Mouse (Mus musculus): ENCODE results near the gene Ubap2. TPM values are rescaled to one million over a fixed set of nuclear protein-coding genes. Genes with fewer than 3 reads are reported as not detected.

Gene Ubap2
- total RNA-seq, 2 experiments from 2014 or later = 127 to 136 TPM

DNA sequence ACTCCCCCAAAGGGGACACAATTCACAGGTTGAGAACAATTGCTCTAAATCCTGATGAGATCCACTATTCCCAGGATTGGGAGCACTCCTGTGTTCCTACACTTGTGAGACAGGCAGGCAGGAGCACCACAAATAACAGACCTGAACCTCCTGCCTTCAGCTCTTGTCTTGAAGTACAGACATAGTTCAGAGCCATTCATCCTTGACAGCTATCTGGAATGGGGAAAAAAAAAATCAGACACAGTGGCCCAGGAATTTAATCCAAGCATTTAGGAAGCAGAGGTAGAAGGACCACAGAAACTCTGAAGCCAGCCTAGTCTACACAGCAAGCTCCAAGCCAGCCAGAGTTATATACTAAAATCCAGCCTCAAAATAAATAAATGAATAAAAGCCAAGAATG, 6.8 kb downstream of the Ubap2 start:
- no peak for DNase-seq (ENCODE audit: low spot score in 2 of 2)

- DNase-seq (ENCODE audit: low spot score in 2 of 2) = no peak
Measured at GRCm38 (mm10) chr4:41266350-41266749, 8.6 kb downstream of the Ubap2 start.

GRCm38 (mm10) chr4:41260691-41261090, 14.3 kb downstream of the Ubap2 start:
- no peak for DNase-seq (ENCODE audit: low spot score in 2 of 2)

GRCm38 (mm10) chr4:41259019-41259418, 15.9 kb downstream of the Ubap2 start:
- no peak for DNase-seq (ENCODE audit: low spot score in 2 of 2)

DNA sequence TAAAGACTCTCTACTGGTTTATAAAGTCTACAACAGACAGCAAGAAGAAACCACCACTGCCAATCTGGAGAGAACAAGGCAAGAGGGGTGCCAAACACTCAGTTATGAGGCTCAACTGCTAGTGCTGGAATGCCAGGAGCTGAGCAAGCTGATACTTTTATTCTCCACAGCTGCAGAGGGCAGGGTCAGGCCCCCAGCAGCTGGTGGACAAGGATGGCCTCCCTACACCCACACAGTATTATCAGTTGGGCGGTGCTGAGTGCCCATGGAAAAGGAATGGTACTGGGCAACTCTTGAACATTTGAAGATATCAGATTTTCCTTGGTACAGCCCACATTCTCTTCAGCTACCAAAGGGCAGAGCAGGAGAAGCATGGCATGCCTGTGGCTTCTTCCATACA, 17.2 kb downstream of the Ubap2 start:
- DNase-seq (ENCODE audit: low spot score in 2 of 2) = peak in 1 of 2 experiments; percentile 37

- no peak for DNase-seq (ENCODE audit: low spot score in 2 of 2)
Measured at GRCm38 (mm10) chr4:41255564-41256210, 19.3 kb downstream of the Ubap2 start.

GRCm38 (mm10) chr4:41253756-41254155, 21.2 kb downstream of the Ubap2 start:
- DNase-seq (ENCODE audit: low spot score in 2 of 2) = no peak

GRCm38 (mm10) chr4:41245408-41245807, 29.5 kb downstream of the Ubap2 start:
- DNase-seq (ENCODE audit: low spot score in 2 of 2) = no peak

DNA sequence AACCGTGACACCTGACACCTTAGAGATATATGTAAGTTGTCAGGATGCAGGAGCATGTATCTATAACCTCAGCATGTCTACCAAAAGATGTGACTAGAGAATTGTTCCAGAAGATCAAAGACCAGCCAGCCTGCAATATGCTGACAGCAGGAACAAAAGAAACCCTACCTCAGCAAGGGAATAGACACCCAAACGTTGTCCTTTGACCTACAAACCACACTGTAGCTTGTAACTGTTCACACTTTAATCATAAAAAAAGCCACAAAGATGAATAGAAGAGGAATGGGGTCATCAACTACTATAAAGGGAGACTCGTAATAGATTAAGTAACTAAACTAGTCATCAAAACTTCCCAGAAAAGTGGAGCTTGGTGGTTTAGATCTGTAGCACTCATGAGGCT, 34.0 kb downstream of the Ubap2 start:
- no peak for DNase-seq (ENCODE audit: low spot score in 2 of 2)

GRCm38 (mm10) chr4:41235621-41236020, 39.3 kb downstream of the Ubap2 start:
- DNase-seq (ENCODE audit: low spot score in 2 of 2) = no peak

DNA sequence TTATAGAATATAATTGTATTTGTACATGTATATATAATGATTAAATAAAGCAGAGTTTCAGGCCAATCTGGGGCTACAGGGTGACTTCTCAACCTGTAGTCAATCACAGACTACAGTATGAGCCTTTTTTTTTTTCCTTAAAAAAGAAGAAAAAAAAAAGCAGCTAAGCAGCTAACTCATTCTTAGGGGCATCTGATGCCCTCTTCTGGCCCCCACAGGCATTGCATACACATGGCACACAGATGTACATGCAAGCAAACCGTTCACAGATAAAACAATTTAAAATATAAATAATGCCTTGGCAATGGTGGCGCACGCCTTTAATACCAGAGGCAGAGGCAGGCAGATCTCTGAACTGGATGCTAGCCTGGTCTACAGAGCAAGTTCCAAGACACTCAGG, 48.6 kb downstream of the Ubap2 start:
- peak in 1 of 2 experiments; percentile 30 for DNase-seq (ENCODE audit: low spot score in 2 of 2)

GRCm38 (mm10) chr4:41225412-41225811, 49.5 kb downstream of the Ubap2 start:
- no peak for DNase-seq (ENCODE audit: low spot score in 2 of 2)

DNA sequence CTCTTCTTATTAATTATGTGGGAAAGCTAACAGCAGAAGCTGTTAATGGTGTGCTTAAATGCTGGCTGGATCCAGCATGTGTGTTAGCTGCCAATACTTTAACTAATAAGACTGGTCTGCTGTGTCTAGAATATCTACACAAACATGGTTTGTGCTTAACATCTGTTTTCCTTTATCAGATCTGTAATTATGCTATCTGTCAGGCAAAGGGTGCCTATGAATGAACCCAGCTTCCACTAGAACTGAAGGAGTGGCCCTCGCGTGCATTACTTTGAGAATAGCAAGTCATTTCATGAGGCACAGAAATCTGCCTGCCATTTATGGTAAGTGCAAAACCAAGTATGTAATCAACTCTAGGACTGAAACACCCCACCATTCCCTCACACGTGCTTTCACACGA, 66.9 kb downstream of the Ubap2 start:
- no peak for DNase-seq (ENCODE audit: low spot score in 2 of 2)

DNA sequence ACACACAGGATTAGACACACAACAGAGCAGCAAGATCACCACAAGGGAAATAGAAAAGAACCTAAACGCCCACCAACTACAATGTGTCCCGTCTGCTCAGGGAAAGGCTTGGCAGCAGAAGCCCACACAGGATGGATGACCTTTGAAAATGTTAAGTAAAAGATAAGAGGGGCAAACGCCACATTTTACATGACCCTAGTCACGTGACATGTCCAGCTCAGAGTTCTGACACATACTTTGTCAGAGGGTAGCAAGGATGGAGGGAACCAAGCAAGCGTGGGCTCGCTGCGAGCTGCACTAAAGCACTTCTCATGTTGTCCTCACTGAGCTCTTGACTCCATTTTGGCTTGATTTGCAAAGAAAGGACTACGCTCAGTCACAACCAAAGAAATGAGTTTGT, 69.2 kb downstream of the Ubap2 start:
- no peak for DNase-seq (ENCODE audit: low spot score in 2 of 2)

DNA sequence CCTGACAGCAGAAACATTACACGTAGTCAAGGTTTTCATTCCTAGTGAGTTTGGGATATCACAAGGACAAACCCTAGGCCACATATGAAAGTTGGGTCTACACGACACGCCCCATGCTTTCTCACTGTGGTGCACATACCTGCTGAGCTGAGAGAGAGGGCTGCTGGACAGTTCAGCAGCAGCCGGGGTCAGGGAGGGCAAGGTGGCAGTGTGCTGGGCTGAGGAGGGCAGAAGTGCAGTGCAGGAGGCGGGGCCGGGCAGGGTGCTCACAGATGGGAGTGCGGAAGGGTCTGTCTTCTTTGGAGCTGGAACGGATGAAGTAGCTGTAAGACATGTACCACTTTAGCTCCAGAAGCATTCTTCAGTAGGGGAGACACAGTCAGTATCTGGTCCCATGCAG, 72.8 kb downstream of the Ubap2 start:
- no peak for DNase-seq (ENCODE audit: low spot score in 2 of 2)

- DNase-seq (ENCODE audit: low spot score in 2 of 2) = peak in 1 of 2 experiments; percentile 35
Measured at GRCm38 (mm10) chr4:41196861-41197610, 77.9 kb downstream of the Ubap2 start.

DNA sequence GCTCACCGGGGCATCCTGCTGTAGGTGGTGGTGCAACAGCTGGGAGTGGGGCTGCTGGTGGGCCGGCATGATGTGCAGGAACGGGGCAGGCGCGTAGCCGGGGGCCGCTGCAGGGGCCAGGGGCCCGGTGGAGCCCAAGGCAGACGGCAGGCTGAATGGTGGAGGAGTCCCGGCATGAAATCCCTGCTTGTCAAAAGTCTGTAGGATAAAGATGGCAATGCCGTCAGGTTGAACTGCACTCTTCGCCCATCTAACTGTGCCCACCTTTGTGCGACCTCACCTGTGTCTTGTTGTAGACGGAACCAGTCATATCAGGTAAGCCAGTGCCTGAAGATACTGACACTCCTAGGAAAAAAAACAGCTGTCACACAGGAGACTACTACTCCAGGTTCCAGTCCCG, 79.6 kb downstream of the Ubap2 start:
- no peak for DNase-seq (ENCODE audit: low spot score in 2 of 2)

GRCm38 (mm10) chr4:41192544-41193512, 82.1 kb downstream of the Ubap2 start:
- DNase-seq (ENCODE audit: low spot score in 2 of 2) = no peak

DNA sequence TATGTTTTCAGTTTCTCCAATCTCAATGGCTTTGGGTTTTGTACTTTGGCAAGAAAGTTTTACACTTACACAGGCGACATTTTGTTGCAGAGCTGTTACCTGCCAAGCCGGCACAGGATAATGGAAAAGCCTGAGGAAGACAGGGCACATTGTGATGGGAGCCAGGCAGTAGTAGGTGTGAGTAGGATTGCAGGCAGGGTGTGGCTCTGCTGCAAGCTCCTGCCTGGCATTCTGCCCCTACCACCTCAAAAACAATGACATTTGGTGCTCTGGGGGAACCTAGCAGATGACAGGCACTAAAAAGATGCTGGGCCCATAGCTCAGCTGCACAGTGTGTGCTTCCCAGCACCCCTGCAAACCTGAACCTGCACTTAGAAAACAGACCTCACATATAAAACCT, 85.1 kb downstream of the Ubap2 start:
- no peak for DNase-seq (ENCODE audit: low spot score in 2 of 2)

DNA sequence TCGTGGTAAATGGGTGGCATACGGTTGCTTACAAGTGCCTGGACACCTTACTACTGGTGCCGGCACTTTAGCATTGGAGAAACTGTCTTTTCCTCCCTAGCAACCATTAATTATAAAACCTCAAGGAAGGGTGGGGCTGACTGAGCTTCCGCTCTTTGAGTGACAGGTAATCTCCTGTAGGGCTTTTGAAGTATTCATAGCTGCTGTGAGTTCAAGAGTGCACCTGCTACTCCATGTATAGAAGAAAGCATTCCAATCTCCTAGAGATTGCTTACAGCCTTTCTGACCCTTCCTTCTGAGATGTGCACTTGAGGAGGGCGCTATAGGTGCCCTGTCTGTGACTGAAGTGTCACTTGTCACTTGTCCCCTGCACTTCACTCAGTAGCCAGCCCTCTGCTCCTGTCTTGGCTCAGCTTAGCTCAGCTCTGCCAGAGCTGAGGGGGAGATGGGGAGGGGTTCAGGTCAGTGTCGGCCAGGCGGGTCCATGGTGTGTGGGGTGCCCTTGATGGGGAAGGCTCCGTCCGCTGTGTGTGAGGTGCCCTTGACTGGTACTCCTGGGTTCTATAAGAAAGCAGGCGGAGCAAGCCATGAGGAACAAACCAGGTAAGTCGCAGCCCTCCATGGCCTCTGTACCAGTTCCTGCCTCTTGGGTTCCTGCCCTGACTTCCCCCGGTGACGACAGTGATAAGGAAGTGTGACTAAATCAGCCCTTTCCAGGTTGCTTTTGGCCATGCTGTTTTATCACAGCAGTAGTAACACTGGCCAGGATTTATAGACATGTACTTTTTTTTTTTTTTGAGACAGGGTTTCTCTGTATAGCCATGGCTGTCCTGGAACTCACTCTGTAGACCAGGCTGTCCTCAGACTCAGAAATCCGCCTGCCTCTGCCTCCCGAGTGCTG, 94.9 kb downstream of the Ubap2 start:
- DNase-seq (ENCODE audit: low spot score in 2 of 2) = no peak

DNA sequence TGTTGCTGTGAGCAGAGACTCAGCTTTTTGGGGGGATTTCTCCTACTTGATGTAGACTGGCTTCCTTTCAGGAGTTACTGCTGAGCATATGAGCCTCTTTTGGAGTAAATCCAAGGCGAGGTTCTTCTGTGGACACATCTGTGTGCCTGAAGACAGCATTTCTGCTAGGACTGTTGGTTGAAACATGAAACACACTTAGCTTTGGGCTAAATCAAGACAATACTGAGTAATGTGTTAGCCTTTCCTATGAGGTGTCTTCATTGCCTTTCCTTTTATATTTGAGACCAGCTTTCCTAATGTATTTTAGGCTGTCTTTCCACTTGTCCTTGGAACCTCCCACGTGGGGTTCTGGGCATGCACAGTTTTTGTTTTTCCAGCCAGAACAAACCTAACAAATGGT, 100.3 kb downstream of the Ubap2 start:
- DNase-seq (ENCODE audit: low spot score in 2 of 2) = no peak
